Mouse (Mus musculus): ENCODE measurements around the gene Il9r.
A peak's percentile ranks its signal among the peaks of the same experiment; 100 is the strongest.

DNA sequence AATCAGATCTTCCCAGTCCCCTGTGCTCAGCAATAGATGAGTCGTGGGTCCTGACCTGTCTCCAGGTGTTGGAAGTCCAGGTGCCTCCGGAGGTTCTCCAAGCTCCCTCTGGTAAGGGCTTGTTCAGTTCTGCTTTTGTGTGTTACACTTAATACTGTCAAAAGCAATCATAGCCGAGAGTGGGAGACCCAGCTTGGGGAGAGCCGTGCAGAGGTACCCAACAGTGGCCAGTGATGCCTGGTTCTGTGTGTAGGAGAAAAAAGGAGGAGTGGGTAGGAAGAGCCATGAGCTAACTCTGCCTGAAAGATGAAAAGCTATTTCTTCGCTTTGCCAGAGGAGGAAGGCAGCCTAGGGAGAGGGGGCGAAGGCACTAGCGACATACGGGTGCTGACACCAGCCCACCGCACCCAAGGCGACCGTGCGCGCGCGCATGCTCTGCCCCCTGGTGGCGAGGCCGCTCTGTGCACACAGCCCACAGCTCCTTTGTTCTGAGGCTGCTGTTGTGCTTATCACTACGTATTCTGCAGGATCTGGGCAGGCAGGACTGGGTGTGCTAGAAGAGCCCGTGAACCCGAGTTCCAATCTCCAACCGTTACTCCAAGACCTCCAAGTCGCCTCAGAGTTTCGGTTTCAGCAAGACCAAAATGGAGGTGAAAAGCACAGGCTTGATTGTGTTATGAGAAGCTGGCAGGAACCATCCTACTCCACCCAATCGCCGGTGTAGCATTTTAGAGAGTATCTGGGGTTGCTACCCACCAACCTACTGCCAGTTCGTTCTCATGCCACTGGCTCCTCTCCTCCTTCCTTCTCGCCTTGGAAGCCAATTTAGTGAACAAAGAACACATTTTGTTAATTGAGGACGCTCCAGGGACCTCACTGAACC lies 37.9 kb downstream of the Il9r start:
- TF ChIP-seq CTCF (IDR thresholded peaks at IDR 0.05; ENCODE audit: low read depth) (peak; percentile 96), EP300 (IDR thresholded peaks at IDR 0.05; ENCODE audit: low read depth) (no peak)

Measured in liver, embryonic 14.5 days (tissue).